Mouse (Mus musculus) neural tube, embryonic 13.5 days (tissue): ENCODE results near the gene Dad1. TPM values are rescaled to one million over a fixed set of nuclear protein-coding genes. Genes with fewer than 3 reads are reported as not detected.
A peak's percentile ranks its signal among the peaks of the same experiment; 100 is the strongest.
"Not testable (repeated sequence)": the region's sequence is repeated elsewhere in the genome, so short reads cannot be mapped to it uniquely, and the experiment has no call there.

Experiments used
- ATAC-seq: fragments of 200-750 bp; cut with Nextera tagmentation; 2 replicates; pipeline ENCODE4 v1.8.0; 2017; ENCODE audit warnings: low read depth, mild to moderate bottlenecking, moderate TSS enrichment, moderate library complexity
- H3K27ac ChIP-seq: fragments of 300-500 bp; sonication (generic); replicated peaks from 2 replicates; pipeline ENCODE4 v1.5.1; 2015; ENCODE audit warnings: moderate library complexity, mild to moderate bottlenecking, inconsistent platforms
- H3K27me3 ChIP-seq: fragments of 300-500 bp; sonication (generic); 2 replicates; pipeline ENCODE4 v1.6.1; 2015; ENCODE audit warnings: mild to moderate bottlenecking, inconsistent platforms
- H3K36me3 ChIP-seq: fragments of 300-500 bp; sonication (generic); 2 replicates; pipeline ENCODE4 v1.6.1; 2015; ENCODE audit warnings: mild to moderate bottlenecking, inconsistent platforms
- H3K4me1 ChIP-seq: fragments of 300-500 bp; sonication (generic); replicated peaks from 2 replicates; pipeline ENCODE4 v1.6.1; 2015; ENCODE audit warnings: inconsistent platforms
- H3K4me2 ChIP-seq: fragments of 300-500 bp; sonication (generic); 2 replicates; pipeline ENCODE4 v1.6.1; 2015; ENCODE audit warnings: inconsistent platforms, mild to moderate bottlenecking, moderate library complexity
- H3K4me3 ChIP-seq: fragments of 300-500 bp; sonication (generic); 2 replicates; pipeline ENCODE4 v1.5.1; 2015; ENCODE audit warnings: mild to moderate bottlenecking, inconsistent platforms
- H3K9ac ChIP-seq: fragments of 300-500 bp; sonication (generic); 2 replicates; pipeline ENCODE4 v1.6.1; 2015; ENCODE audit warnings: moderate library complexity, mild to moderate bottlenecking, inconsistent platforms
- H3K9me3 ChIP-seq: fragments of 300-500 bp; sonication (generic); 2 replicates; pipeline ENCODE4 v1.6.1; 2016; ENCODE audit warnings: inconsistent platforms
- WGBS: fragments of 180-500 bp; shearing (Covaris S2); methylation state at CpG from one replicate; pipeline ENCODE4 v1.1.7; 2015; 5-methylcytosine and 5-hydroxymethylcytosine counted together
- polyA plus RNA-seq: library from polyadenylated mRNA; unstranded; fragments of >200 nt; fragmentation: Nextera tagmentation; extraction: Ambion mirVana; gene quantifications from 2 replicates; pipeline ENCODE4 v1.2.1, GENCODE M21; 2015

Gene Dad1
- polyA plus RNA-seq, 1 experiment from 2014 or later: 437 TPM

DNA sequence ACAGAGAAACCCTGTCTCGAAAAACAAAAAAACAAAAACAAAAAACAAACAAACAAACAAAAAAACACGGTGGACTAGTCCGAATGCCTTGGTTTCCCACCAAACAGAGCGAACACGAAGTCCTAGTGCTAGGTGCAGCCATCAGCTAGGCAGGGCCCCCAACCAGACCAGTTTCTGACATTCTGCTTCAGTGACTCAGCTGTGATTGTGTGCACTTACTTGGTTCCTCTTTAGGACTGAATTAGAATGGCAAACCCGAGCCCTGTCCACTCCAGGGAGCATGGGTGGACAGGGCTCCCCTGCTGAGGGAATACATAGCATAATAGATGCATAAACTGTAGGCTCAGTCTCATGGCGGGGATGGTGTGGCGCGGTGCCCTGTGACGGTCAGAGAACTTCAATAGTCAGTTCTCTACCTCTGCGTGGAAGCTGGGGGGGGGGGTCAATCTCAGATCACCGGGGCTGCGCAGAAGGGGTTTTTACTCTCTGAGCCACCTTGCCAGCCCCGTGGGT lies 23.2 kb downstream of the Dad1 start:
- no peak overlapping the region for H3K9ac ChIP-seq
- peaks cover 67% of the 10 kb centered on the region for H3K4me1 ChIP-seq
- H3K27ac ChIP-seq: no peak overlapping the region
- H3K27me3 ChIP-seq: no peaks in the 10 kb centered on the region
- H3K36me3 ChIP-seq: peaks cover 11% of the 10 kb centered on the region
- WGBS: 84% methylated on average over 14 of the region's 14 CpGs
- H3K9me3 ChIP-seq: no peaks in the 10 kb centered on the region
- no peak for ATAC-seq
- H3K4me3 ChIP-seq: no peak overlapping the region
- H3K4me2 ChIP-seq: no peak overlapping the region

DNA sequence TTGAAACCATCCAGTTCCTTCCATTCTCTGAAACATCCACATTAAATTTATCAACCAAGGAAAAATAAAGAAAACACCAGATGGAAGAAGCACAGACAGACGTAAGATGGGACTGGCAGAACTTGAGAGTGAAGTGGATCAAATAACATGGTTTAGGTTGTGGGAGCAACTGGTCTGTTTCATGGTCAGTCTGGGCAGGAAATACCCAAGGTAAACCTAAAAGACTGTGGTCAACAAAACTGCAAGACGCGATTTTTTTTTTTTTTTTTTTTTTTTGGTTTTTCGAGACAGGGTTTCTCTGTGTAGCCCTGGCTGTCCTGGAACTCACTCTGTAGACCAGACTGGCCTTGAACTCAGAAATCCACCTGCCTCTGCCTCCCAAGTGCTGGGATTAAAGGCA lies 24.1 kb downstream of the Dad1 start:
- not testable (repeated sequence) for H3K9ac ChIP-seq, ATAC-seq, H3K36me3 ChIP-seq, H3K4me2 ChIP-seq, H3K4me3 ChIP-seq, H3K27me3 ChIP-seq, H3K9me3 ChIP-seq
- H3K27ac ChIP-seq: 0 out of 2 replicates have a peak overlapping the region, but pooled peaks have one; percentile 91
- 72% methylated on average over 3 of the region's 4 CpGs for WGBS
- H3K4me1 ChIP-seq: peaks cover 68% of the 10 kb centered on the region

DNA sequence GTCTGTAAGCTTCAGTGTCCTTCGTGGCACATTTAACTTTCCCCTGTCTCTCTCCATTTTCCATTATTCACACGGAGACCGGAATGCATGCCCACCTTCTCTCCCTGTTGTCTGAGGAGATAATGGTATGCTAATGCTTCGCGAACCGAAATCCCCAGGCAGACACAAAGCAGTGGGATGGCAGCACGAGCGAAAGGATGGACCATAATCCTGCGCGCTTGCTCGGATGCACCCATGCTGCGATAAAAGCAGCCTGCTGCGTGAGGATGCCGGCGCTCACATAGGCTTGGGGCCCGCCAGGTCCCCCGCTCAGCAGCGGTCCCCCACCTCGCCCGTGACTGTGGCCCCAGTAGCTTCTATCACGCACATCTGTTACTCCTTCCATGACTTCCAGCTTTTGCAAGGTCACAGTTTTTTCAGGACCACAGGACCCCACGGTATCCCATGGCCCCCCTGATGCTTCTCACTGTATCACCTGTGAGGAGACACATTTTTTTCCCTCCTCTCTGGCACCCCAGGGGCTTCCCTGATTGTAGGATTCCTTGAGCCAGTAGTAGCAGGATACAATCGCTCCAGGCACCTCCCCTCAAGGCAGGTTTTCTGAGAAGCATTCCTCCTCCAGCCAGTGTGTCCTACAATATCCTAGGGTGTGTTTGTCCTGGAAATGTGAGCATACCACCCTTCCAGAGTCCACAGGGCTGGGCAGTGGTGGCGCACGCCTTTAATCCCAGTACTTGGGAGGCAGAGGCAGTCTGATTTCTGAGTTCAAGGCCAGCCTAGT lies 24.8 kb downstream of the Dad1 start:
- ATAC-seq: peak; percentile 60
- peaks cover 66% of the 10 kb centered on the region for H3K4me1 ChIP-seq
- H3K36me3 ChIP-seq: no peaks in the 10 kb centered on the region
- peak overlapping the region; percentile 60 for H3K4me2 ChIP-seq
- no peaks in the 10 kb centered on the region for H3K9me3 ChIP-seq
- H3K9ac ChIP-seq: peak overlapping the region; percentile 70
- H3K4me3 ChIP-seq: peak overlapping the region; percentile 30
- 8% methylated on average over 25 of the region's 25 CpGs for WGBS
- H3K27me3 ChIP-seq: no peaks in the 10 kb centered on the region
- H3K27ac ChIP-seq: peak overlapping the region; percentile 91

DNA sequence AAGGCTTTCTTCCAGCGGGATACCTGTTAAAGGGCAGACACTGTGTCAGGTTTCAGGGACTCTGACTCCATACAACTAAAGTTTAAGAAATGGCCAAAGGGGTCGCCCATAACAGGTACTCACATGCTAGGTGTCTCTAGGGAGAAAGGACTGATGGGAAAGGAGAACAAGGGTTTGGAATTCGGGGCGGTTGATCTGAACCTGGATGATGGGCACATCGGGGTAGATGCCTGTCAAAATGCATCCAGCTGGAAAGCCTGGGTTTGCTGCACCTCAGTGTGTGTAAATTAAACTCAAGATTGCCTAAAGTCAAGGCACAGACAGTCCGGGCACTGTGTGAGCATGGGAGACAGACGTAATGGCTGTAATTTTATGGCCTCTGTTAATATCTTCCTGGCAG lies 25.4 kb downstream of the Dad1 start:
- H3K27ac ChIP-seq: peak overlapping the region; percentile 91
- H3K4me2 ChIP-seq: peak overlapping the region; percentile 60
- H3K4me1 ChIP-seq: peaks cover 60% of the 10 kb centered on the region
- H3K27me3 ChIP-seq: no peaks in the 10 kb centered on the region
- H3K9ac ChIP-seq: peak overlapping the region; percentile 70
- H3K36me3 ChIP-seq: no peaks in the 10 kb centered on the region
- H3K4me3 ChIP-seq: peak overlapping the region; percentile 30
- peak; percentile 29; the same call in 1 of the 2 replicates for ATAC-seq
- H3K9me3 ChIP-seq: no peaks in the 10 kb centered on the region
- WGBS: 12% methylated on average over 7 of the region's 7 CpGs

DNA sequence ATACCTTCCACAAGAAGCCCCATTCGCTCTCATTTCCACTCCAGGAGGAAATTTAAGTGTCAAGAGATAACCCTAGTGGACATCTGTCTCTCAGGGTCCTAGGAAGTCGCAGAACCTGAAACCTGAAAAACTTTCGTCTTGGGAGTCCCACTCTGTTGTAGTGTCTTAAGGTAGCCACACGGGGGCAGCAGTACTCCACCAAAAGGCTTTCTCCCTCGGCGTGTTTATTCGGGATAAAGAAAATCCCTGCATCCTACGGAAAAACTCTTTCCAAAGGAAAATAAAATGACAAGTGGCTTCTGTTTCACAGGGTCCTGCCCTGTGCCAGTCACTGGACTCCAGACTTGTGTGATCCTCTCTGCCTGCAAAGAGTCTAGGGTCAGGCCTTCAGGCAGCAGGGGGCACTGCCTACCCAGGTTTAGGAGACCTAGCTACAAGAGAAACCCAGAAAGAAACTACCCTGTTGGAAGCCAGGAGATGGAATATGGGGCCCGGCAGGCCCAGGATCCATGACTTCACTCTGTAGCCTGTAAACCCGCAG lies 25.9 kb downstream of the Dad1 start:
- Histone ChIP-seq H3K4me3 (peak overlapping the region; percentile 30), H3K36me3 (no peaks in the 10 kb centered on the region), H3K4me1 (peaks cover 54% of the 10 kb centered on the region), H3K9me3 (no peaks in the 10 kb centered on the region), H3K9ac (peak overlapping the region; percentile 70), H3K4me2 (peak overlapping the region; percentile 60), H3K27ac (peak overlapping the region; percentile 91), H3K27me3 (no peaks in the 10 kb centered on the region)
- ATAC-seq: peak; percentile 41
- 1% methylated on average over 10 of the region's 10 CpGs for WGBS

DNA sequence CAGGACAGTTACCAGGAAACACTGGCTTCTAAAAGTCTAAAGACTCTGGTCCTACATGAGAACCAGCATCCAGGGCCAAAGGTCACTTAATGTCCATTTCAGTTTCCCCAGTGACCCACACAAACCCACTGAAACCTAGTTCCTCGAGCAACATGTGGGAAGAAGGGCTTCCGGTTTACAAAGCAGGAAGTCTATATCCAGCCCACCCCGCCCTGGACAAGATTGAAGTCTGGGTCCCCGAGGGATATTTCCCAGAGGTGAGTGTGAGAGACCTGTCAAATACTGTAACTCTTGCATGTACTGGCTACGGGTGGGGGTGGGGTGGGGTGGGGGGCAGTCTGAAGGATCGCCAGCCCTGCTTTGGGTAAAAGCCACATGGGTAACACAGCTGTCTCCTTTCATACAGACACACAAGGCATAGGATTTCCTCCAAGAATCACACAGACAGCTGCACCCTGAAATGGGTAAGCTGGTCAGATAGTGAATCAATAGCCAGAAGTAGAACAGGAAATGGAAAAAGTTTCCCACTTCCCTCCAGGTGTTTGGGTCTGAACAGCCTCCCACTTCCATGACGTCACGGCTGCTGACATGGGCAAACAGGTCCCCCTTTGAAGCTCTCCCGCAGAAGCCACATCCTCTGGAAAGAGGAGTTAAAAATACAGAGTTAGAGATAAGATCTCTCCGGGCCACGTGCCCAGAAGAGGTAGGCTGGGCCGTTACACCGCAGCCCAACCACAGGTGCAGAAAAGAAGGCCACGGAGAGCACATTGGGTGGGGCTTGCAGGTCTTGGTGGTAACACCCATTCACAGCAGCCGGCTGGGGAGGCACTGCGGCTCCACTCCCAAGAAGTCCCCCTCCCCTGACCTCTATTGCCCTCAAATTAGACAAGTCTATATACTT lies 26.7 kb downstream of the Dad1 start:
- Histone ChIP-seq H3K27me3 (no peaks in the 10 kb centered on the region), H3K36me3 (no peaks in the 10 kb centered on the region), H3K9me3 (no peaks in the 10 kb centered on the region), H3K4me1 (peaks cover 47% of the 10 kb centered on the region), H3K4me3 (no peak overlapping the region), H3K9ac (no peak overlapping the region), H3K27ac (no peak overlapping the region), H3K4me2 (0 out of 2 replicates have a peak overlapping the region, but pooled peaks have one; percentile 60)
- WGBS: 54% methylated on average over 16 of the region's 16 CpGs
- no peak for ATAC-seq

DNA sequence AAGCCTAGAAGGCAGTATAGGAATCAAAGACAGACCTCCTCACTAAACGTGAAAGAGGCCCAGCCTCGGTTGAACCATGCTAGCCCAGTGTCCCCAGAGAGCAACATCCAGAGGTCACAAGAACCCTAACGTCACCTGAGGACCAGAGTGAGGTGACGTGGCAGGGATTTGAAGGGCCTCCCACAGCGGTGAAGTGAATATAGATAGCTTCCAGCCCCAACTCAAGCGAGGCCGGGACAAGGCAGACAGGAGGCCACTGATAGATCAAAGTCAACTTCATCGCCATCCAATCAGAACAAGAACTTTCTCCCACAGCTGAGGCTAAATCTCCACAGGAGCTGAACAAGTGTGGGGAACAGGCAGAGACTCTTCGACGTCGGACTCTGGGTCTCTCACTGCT lies 28.2 kb downstream of the Dad1 start:
- Histone ChIP-seq H3K4me1 (peaks cover 36% of the 10 kb centered on the region), H3K9ac (no peak overlapping the region), H3K4me2 (no peak overlapping the region), H3K4me3 (no peak overlapping the region), H3K27me3 (no peaks in the 10 kb centered on the region), H3K27ac (peak overlapping the region; percentile 42; the same call in 1 of the 2 replicates), H3K9me3 (no peaks in the 10 kb centered on the region), H3K36me3 (no peaks in the 10 kb centered on the region)
- 79% methylated on average over 11 of the region's 11 CpGs for WGBS
- no peak for ATAC-seq

DNA sequence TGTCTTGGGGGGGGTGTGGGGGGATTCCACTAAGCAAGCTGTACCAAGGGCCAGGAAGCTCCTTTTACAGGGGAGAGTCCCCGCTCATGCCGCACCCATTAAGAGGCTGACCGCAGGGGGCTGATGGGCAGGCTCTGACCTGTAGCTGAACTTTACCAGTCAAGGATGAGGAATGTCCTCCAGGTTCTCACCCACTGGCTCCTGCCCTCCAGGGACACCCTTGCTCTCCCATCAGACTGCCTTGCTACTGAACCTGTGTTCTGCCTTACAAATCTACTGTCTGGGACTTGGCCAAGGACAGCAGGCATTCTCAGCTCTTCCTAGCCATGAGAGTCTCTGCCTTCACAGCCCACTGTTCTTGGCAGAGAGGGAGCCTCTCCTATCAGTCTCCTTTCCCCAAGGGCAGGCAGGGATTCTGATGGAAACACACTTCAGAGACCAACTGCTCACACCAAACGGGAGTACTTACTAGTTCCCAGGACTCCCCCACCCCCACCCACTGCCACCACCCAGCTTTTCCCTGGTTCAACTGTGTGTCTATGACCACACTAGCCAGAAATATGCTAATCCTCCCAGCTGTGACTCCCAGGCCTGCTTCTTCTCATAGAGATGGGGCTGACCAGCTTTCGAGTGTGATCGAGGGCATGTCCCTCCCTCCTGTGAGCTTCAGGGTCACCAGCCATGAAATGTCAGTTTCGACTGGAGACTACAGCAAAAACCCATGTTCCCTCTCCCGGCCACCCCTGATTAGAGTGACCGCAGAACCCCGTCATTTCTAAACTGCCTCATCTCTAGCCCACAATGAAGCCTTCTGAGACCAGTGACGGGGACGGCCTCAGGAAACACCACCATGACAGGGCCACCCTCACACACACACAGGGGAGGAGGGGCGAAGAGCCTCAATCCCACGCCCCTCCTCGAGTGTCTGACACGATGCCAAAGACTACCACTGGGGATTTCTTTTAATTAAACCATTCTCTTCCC lies 29.1 kb downstream of the Dad1 start:
- ATAC-seq: 0 out of 2 replicates have a peak, but pooled peaks have one; percentile 13

DNA sequence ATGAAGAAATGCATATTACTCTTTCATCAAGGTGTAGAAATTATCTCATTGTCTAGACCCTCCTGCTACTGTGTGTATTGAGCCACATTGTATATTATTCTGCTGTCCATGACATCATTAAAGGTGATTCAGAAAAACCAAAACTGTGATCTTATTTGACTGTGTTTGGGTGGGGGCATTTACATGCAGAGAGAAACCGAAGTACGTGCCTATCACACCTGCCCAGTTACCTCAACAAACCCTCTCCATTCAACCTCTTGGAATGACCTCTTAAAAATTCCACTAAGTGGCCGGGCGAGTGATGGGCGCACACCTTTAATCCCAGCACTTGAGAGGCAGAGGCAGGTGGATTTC lies 29.9 kb downstream of the Dad1 start:
- ATAC-seq: no peak

More for the DNA sequence above, 29.1 kb downstream of the Dad1 start:
- no peaks in the 10 kb centered on the region for H3K27me3 ChIP-seq
- H3K4me2 ChIP-seq: 0 out of 2 replicates have a peak overlapping the region, but pooled peaks have one; percentile 3
- H3K4me3 ChIP-seq: no peak overlapping the region
- no peaks in the 10 kb centered on the region for H3K9me3 ChIP-seq
- H3K9ac ChIP-seq: 0 out of 2 replicates have a peak overlapping the region, but pooled peaks have one; percentile 47
- no peaks in the 10 kb centered on the region for H3K36me3 ChIP-seq
- H3K4me1 ChIP-seq: peaks cover 36% of the 10 kb centered on the region
- peak overlapping the region; percentile 59 for H3K27ac ChIP-seq
- 43% methylated on average over 16 of the region's 16 CpGs for WGBS

DNA sequence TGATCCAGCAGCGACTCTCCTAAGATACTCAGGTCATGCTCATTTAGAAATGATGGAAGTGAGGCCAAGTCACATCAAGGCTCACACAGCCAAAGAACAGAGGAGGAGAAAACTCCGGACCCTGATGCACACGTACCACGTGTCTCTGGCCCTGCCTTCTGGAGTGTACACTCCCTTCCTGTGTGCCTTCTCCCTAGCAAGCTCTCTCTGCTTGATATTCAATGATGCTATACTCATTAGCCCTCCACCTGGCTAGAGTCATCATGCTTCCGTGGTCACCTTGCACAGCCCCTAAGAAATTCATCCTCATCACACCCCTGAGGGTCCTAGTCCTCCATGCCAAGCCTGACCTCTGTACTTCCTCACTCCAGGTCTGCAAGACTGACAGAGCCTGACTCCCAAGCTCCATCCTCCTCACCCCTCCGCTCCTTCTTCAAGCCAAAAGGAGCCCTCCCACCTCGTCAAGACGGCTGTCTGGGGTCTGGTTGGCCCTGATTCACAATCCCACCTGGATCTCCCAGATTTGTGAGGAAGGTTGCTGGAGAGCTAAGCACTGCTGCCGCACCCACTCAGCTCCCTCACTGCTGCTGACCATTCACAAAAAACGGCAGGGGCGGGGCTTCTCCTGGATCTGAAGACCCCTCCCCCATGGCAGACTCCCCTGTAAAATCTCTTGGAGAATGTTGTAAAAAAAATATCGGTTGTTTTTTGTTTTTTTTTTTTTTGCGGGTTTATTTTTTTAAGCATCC lies 30.4 kb downstream of the Dad1 start:
- H3K4me1 ChIP-seq: peaks cover 29% of the 10 kb centered on the region
- no peak for ATAC-seq
- no peaks in the 10 kb centered on the region for H3K9me3 ChIP-seq
- H3K4me2 ChIP-seq: no peak overlapping the region
- no peaks in the 10 kb centered on the region for H3K36me3 ChIP-seq
- 56% methylated on average over 13 of the region's 13 CpGs for WGBS
- H3K4me3 ChIP-seq: no peak overlapping the region
- no peaks in the 10 kb centered on the region for H3K27me3 ChIP-seq
- H3K9ac ChIP-seq: no peak overlapping the region
- H3K27ac ChIP-seq: no peak overlapping the region

More for the DNA sequence above, 29.9 kb downstream of the Dad1 start:
- Histone ChIP-seq H3K36me3 (no peaks in the 10 kb centered on the region), H3K27ac (no peak overlapping the region), H3K9ac (no peak overlapping the region), H3K9me3 (no peaks in the 10 kb centered on the region), H3K4me3 (no peak overlapping the region), H3K4me1 (peaks cover 29% of the 10 kb centered on the region), H3K4me2 (no peak overlapping the region), H3K27me3 (no peaks in the 10 kb centered on the region)
- 91% methylated on average over 5 of the region's 5 CpGs for WGBS
